Mouse (Mus musculus) liver, embryonic 14.5 days (tissue): ENCODE data around the gene Recql5. TPM values are rescaled to one million over a fixed set of nuclear protein-coding genes. Genes with fewer than 3 reads are reported as not detected.

Experiments used
- ATAC-seq: fragments of 200-750 bp; cut with Nextera tagmentation; 2 replicates; pipeline ENCODE4 v1.8.0; 2017; ENCODE audit warnings: moderate number of reproducible peaks, mild to moderate bottlenecking, moderate library complexity; ENCODE audit not compliant: insufficient read depth
- DNase-seq, 3 experiments: peaks; one replicate each; pipeline ENCODE4 v3.0.0-alpha.2; 2012 to 2013; ENCODE audit warnings: low read depth in 3 of 3, low spot score in 3 of 3
- H3K27ac ChIP-seq: fragments of 300-500 bp; sonication (generic); 2 replicates; pipeline ENCODE4 v1.5.1; 2014; ENCODE audit warnings: moderate library complexity, mild to moderate bottlenecking, control low read depth, inconsistent platforms
- H3K27me3 ChIP-seq: fragments of 300-500 bp; sonication (generic); 2 replicates; pipeline ENCODE4 v1.6.1; 2014; ENCODE audit warnings: mild to moderate bottlenecking, low read length, moderate library complexity; ENCODE audit not compliant: control insufficient read depth, insufficient read depth
- H3K36me3 ChIP-seq: fragments of 300-500 bp; sonication (generic); replicated peaks from 2 replicates; pipeline ENCODE4 v1.6.1; 2014; ENCODE audit warnings: low read depth; ENCODE audit not compliant: control insufficient read depth, insufficient read depth
- H3K4me1 ChIP-seq, 2 experiments: fragments of 200-500 bp in 1 of 2; fragments of 300-500 bp in 1 of 2; sonication (generic) in 1 of 2; replicated peaks; 2 replicates each; pipeline ENCODE4 v1.6.1; 2012 to 2014; ENCODE audit warnings: antibody characterized with exemption in 1 of 2, inconsistent platforms in 1 of 2, low read length in 1 of 2; ENCODE audit not compliant: control insufficient read depth in 2 of 2, insufficient read depth in 2 of 2
- H3K4me2 ChIP-seq: fragments of 300-500 bp; sonication (generic); 2 replicates; pipeline ENCODE4 v1.6.1; 2014; ENCODE audit warnings: low read depth, mild to moderate bottlenecking, control low read depth, moderate library complexity
- H3K4me3 ChIP-seq, 2 experiments: fragments of 200-500 bp in 1 of 2; fragments of 300-500 bp in 1 of 2; sonication (generic) in 1 of 2; 2 replicates each; pipeline ENCODE4 v1.5.1; 2012 to 2014; ENCODE audit warnings: low read depth in 2 of 2, low read length in 2 of 2, mild to moderate bottlenecking in 2 of 2, control low read depth in 1 of 2, inconsistent platforms in 1 of 2, moderate library complexity in 1 of 2; ENCODE audit not compliant: insufficient read depth in 1 of 2
- H3K9ac ChIP-seq: fragments of 300-500 bp; sonication (generic); replicated peaks from 2 replicates; pipeline ENCODE4 v1.6.1; 2014; ENCODE audit warnings: mild to moderate bottlenecking, control low read depth, moderate library complexity
- H3K9me3 ChIP-seq: fragments of 300-500 bp; sonication (generic); 2 replicates; pipeline ENCODE4 v1.6.1; 2016; ENCODE audit warnings: low read length, mixed read lengths; ENCODE audit not compliant: control insufficient read depth
- CTCF ChIP-seq: IDR thresholded peaks from 2 replicates; pipeline ENCODE4 v1.5.1; 2016; ENCODE audit warnings: antibody characterized with exemption, low read depth, control low read depth
- EP300 ChIP-seq: IDR thresholded peaks from 2 replicates; pipeline ENCODE4 v1.6.1; 2016; ENCODE audit warnings: antibody characterized with exemption, low read depth
- WGBS: fragments of 180-500 bp; shearing (Covaris S2); extraction: QIAGEN DNeasy Blood & Tissue Kit; methylation state at CpG from one replicate; pipeline ENCODE4 v1.1.7; 2014; ENCODE audit not compliant: insufficient replicate concordance; 5-methylcytosine and 5-hydroxymethylcytosine counted together
- polyA plus RNA-seq, 2 experiments: library from polyadenylated mRNA; depleted of rRNA in 1 of 2; stranded (reverse) in 1 of 2; unstranded in 1 of 2; fragments of >200 nt; fragmentation: Nextera tagmentation in 1 of 2; extraction: Ambion mirVana in 1 of 2; gene quantifications; 2 replicates each; pipeline versions ENCODE4 v1.2.1 to v1.2.3; 2012 to 2014

The Recql5 gene
- polyA plus RNA-seq, 2 experiments: 6.1 to 7.3 TPM

- peaks cover 24% of the 10 kb centered on the region for H3K27me3 ChIP-seq
- TF ChIP-seq CTCF (no peak), EP300 (no peak)
- no peak overlapping the region for H3K4me2 ChIP-seq
- H3K27ac ChIP-seq: no peak overlapping the region
- ATAC-seq (no peak), DNase-seq (no peak)
- H3K4me1 ChIP-seq: 0 out of 4 replicates have a peak, but pooled peaks cover 0 to 3% of the 10 kb centered on the region in 2 experiments
- H3K4me3 ChIP-seq: no peak overlapping the region
- 64% methylated on average over 6 of the region's 6 CpGs for WGBS
- no peaks in the 10 kb centered on the region for H3K36me3 ChIP-seq
- H3K9me3 ChIP-seq: no peaks in the 10 kb centered on the region
- no peak overlapping the region for H3K9ac ChIP-seq
Measured at GRCm38 (mm10) chr11:115971016-115971415, 37.7 kb upstream of the Recql5 start.

- Histone ChIP-seq H3K4me2 (no peak overlapping the region), H3K9ac (no peak overlapping the region), H3K27me3 (peaks cover 16% of the 10 kb centered on the region), H3K36me3 (peaks cover 2% of the 10 kb centered on the region), H3K4me3 (no peak overlapping the region), H3K4me1 (peaks cover 0 to 4% of the 10 kb centered on the region in 2 experiments; a peak in 2 of 4 replicates), H3K27ac (no peak overlapping the region), H3K9me3 (no peaks in the 10 kb centered on the region)
- TF ChIP-seq CTCF (no peak), EP300 (no peak)
- ATAC-seq (no peak), DNase-seq (no peak)
- 58% methylated on average over 15 of the region's 15 CpGs for WGBS
Measured at GRCm38 (mm10) chr11:115970006-115970673, 36.9 kb upstream of the Recql5 start.

- H3K4me3 ChIP-seq: no peak overlapping the region
- WGBS: 46% methylated on average over 5 of the region's 5 CpGs
- ATAC-seq: no peak
Measured at GRCm38 (mm10) chr11:115968731-115969405, 35.6 kb upstream of the Recql5 start.

GRCm38 (mm10) chr11:115964977-115965604, 31.8 kb upstream of the Recql5 start:
- WGBS: 20% methylated on average over 10 of the region's 10 CpGs
- DNase-seq (no peak), ATAC-seq (peak; percentile 57; the same call in 1 of the 2 replicates)
- H3K4me1 ChIP-seq: peaks cover 6 to 11% of the 10 kb centered on the region in 2 experiments
- H3K9me3 ChIP-seq: no peaks in the 10 kb centered on the region
- H3K36me3 ChIP-seq: peaks cover 22% of the 10 kb centered on the region
- no peaks in the 10 kb centered on the region for H3K27me3 ChIP-seq
- no peak overlapping the region for H3K9ac ChIP-seq
- H3K4me3 ChIP-seq: no peak overlapping the region
- H3K4me2 ChIP-seq: no peak overlapping the region
- TF ChIP-seq EP300 (no peak), CTCF (no peak)
- no peak overlapping the region for H3K27ac ChIP-seq

More at GRCm38 (mm10) chr11:115968731-115969405, 35.6 kb upstream of the Recql5 start:
- no peak for TF ChIP-seq CTCF
- TF ChIP-seq EP300: no peak
- no peak overlapping the region for H3K27ac ChIP-seq
- H3K4me2 ChIP-seq: no peak overlapping the region
- H3K27me3 ChIP-seq: peaks cover 3% of the 10 kb centered on the region
- H3K9me3 ChIP-seq: no peaks in the 10 kb centered on the region
- H3K9ac ChIP-seq: no peak overlapping the region
- H3K36me3 ChIP-seq: peaks cover 14% of the 10 kb centered on the region
- no peak for DNase-seq
- H3K4me1 ChIP-seq: peaks cover 6 to 11% of the 10 kb centered on the region in 2 experiments
